Mouse (Mus musculus) heart, embryonic 10.5 days (tissue): ENCODE results near the gene Lancl1. TPM values are rescaled to one million over a fixed set of nuclear protein-coding genes. Genes with fewer than 3 reads are reported as not detected.

ENCODE experiments used
- DNase-seq: peaks from one replicate; pipeline ENCODE4 v3.0.0-alpha.2; 2017; ENCODE audit warnings: low spot score
- H3K27ac ChIP-seq: fragments of 300-500 bp; sonication (generic); 2 replicates; pipeline ENCODE4 v1.5.1; 2016; ENCODE audit warnings: mild to moderate bottlenecking
- H3K27me3 ChIP-seq: fragments of 300-500 bp; sonication (generic); 2 replicates; pipeline ENCODE4 v1.6.1; 2016; ENCODE audit warnings: mild to moderate bottlenecking; ENCODE audit not compliant: poor library complexity, insufficient read depth, severe bottlenecking
- H3K36me3 ChIP-seq: fragments of 300-500 bp; sonication (generic); 2 replicates; pipeline ENCODE4 v1.6.1; 2016; ENCODE audit warnings: mild to moderate bottlenecking, moderate library complexity
- H3K4me1 ChIP-seq: fragments of 300-500 bp; sonication (generic); 2 replicates; pipeline ENCODE4 v1.6.1; 2016; ENCODE audit warnings: mild to moderate bottlenecking
- H3K4me3 ChIP-seq: fragments of 300-500 bp; sonication (generic); 2 replicates; pipeline ENCODE4 v1.5.1; 2016; ENCODE audit warnings: mild to moderate bottlenecking, moderate library complexity
- H3K9me3 ChIP-seq: fragments of 300-500 bp; sonication (generic); 2 replicates; pipeline ENCODE4 v1.6.1; 2016; ENCODE audit warnings: mild to moderate bottlenecking, moderate library complexity
- WGBS: fragments of 180-500 bp; shearing (Covaris S2); methylation state at CpG from one replicate; pipeline ENCODE4 v1.1.7; 2016; 5-methylcytosine and 5-hydroxymethylcytosine counted together
- polyA plus RNA-seq: library from polyadenylated mRNA; unstranded; fragments of >200 nt; fragmentation: Nextera tagmentation; extraction: Ambion mirVana; gene quantifications from 2 replicates; pipeline ENCODE4 v1.2.1, GENCODE M21; 2016

Lancl1 gene
- polyA plus RNA-seq, 1 experiment from 2014 or later = 59.0 TPM

DNA sequence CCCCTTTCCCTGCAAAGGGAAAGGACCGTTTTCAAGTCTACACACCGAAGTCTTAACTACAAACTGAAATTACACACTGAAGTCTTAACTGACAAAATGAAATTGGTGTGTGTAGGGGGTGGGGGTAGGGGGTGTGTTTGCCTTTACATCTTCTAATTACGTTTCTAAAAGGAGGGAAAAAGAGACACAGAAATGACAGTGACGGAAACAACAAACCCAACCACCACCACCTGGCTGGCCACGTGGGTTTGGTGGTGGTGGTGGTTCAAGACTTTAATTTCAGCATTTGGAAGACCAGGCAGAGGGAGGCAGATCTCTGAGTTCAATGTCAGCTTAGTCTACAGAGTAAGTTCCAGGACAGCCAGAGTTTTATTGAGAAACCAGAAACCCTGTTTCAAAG is 411 bp upstream of the Lancl1 start:
- peak overlapping the region; percentile 87 for H3K27ac ChIP-seq
- 3% methylated on average over 5 of the region's 5 CpGs for WGBS
- no peak for DNase-seq

DNA sequence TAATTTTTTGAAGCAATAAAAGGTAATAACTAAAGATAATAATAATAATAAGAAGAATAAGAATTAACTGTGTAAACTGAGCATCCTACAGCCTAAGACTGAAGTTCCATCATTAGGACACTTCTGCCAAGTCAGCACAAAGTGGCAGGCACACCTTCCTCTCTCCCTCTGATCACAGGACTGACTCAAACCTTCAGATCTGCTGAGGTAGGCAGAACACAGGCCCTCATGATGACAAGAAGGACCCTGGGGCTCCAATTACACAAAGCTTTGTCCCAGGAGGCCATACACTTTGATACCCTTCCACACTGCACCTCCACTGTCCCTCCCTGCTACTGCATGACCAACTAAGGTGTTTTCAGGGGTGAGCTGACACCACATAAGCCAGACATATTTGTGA is 1.5 kb downstream of the Lancl1 start:
- DNase-seq = no peak
- no peaks in the 10 kb centered on the region for H3K9me3 ChIP-seq

More for the DNA sequence above, 411 bp upstream of the Lancl1 start:
- Histone ChIP-seq H3K36me3 (peaks cover 11% of the 10 kb centered on the region; the same call in 1 of the 2 replicates), H3K9me3 (no peaks in the 10 kb centered on the region), H3K4me1 (peaks cover 6% of the 10 kb centered on the region; the same call in 1 of the 2 replicates), H3K4me3 (peak overlapping the region; percentile 91), H3K27me3 (no peaks in the 10 kb centered on the region)

GRCm38 (mm10) chr1:67033278-67033677 is 5.4 kb downstream of the Lancl1 start:
- Histone ChIP-seq H3K27me3 (no peaks in the 10 kb centered on the region), H3K27ac (no peak overlapping the region), H3K9me3 (no peaks in the 10 kb centered on the region), H3K4me1 (peaks cover 6% of the 10 kb centered on the region; the same call in 1 of the 2 replicates), H3K4me3 (no peak overlapping the region), H3K36me3 (peaks cover 47% of the 10 kb centered on the region)
- WGBS = 82% methylated on average over 7 of the region's 7 CpGs
- no peak for DNase-seq

More for the DNA sequence above, 1.5 kb downstream of the Lancl1 start:
- H3K27ac ChIP-seq = no peak overlapping the region
- H3K36me3 ChIP-seq = peaks cover 29% of the 10 kb centered on the region; the same call in 1 of the 2 replicates
- no peaks in the 10 kb centered on the region for H3K27me3 ChIP-seq
- H3K4me1 ChIP-seq = peaks cover 6% of the 10 kb centered on the region; the same call in 1 of the 2 replicates
- H3K4me3 ChIP-seq = no peak overlapping the region

- Histone ChIP-seq H3K4me1 (no peaks in the 10 kb centered on the region), H3K36me3 (peaks cover 30% of the 10 kb centered on the region), H3K27me3 (no peaks in the 10 kb centered on the region), H3K4me3 (no peak overlapping the region), H3K9me3 (no peaks in the 10 kb centered on the region), H3K27ac (no peak overlapping the region)
- DNase-seq = no peak
- 81% methylated on average over 6 of the region's 6 CpGs for WGBS
Observed at GRCm38 (mm10) chr1:67026927-67027511, 11.7 kb downstream of the Lancl1 start.

GRCm38 (mm10) chr1:67026142-67026541 is 12.5 kb downstream of the Lancl1 start:
- Histone ChIP-seq H3K27ac (no peak overlapping the region), H3K4me3 (no peak overlapping the region), H3K36me3 (peaks cover 29% of the 10 kb centered on the region), H3K27me3 (no peaks in the 10 kb centered on the region), H3K9me3 (no peaks in the 10 kb centered on the region), H3K4me1 (no peaks in the 10 kb centered on the region)
- WGBS = 86% methylated on average over 2 of the region's 2 CpGs
- no peak for DNase-seq

DNA sequence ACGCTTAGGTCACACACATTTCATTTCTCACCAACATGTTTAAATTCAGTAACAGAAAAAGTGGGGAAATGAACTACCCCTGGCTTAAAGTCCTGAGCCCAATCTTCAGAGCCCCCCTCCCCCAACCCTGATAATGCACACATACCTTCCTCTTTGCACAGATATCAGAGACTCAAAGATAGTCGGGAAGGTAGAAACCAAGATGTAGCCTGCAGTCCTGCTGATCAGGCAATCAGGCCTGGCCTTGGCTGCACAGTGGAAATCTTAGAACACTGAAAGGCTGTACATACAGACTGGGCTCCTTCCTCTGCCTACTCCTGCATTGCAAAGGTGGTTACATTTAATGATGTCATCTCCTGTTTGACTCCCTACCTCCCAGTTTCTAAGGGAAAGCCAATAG is 15.9 kb downstream of the Lancl1 start:
- Histone ChIP-seq H3K4me3 (no peak overlapping the region), H3K36me3 (peaks cover 24% of the 10 kb centered on the region), H3K27ac (no peak overlapping the region), H3K4me1 (no peaks in the 10 kb centered on the region), H3K27me3 (no peaks in the 10 kb centered on the region), H3K9me3 (no peaks in the 10 kb centered on the region)
- DNase-seq = no peak
- WGBS = 72% methylated on average over 2 of the region's 2 CpGs

DNA sequence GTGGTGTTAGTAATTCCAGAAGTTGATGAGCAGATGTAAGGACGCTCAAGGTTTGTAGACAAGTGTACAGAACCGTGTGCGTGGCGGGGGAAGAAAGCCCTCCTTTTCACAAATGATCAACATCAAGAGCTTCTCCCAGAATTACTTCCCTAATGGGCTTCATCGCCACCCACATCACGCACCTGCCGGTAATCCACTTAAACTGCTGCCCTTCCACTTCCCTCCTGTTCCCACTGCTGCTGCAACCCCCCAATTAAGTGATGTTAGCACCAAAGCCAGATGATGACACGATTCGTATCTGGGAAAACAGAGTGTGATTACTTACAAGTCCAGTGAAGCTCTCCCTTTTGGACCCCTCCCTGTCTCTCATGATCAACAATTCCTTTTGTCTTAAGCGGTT is 16.6 kb downstream of the Lancl1 start:
- Histone ChIP-seq H3K4me1 (no peaks in the 10 kb centered on the region), H3K27ac (no peak overlapping the region), H3K27me3 (no peaks in the 10 kb centered on the region), H3K4me3 (no peak overlapping the region), H3K36me3 (peaks cover 24% of the 10 kb centered on the region), H3K9me3 (no peaks in the 10 kb centered on the region)
- 92% methylated on average over 10 of the region's 10 CpGs for WGBS
- no peak for DNase-seq

- Histone ChIP-seq H3K4me1 (no peaks in the 10 kb centered on the region), H3K27me3 (no peaks in the 10 kb centered on the region), H3K27ac (no peak overlapping the region), H3K4me3 (no peak overlapping the region), H3K36me3 (peaks cover 23% of the 10 kb centered on the region), H3K9me3 (no peaks in the 10 kb centered on the region)
- no peak for DNase-seq
- WGBS = 85% methylated on average over 13 of the region's 13 CpGs
Observed at GRCm38 (mm10) chr1:67020637-67021161, 18.0 kb downstream of the Lancl1 start.

- H3K4me1 ChIP-seq = no peaks in the 10 kb centered on the region
- peaks cover 12% of the 10 kb centered on the region for H3K36me3 ChIP-seq
- no peak overlapping the region for H3K27ac ChIP-seq
- 91% methylated on average over 13 of the region's 13 CpGs for WGBS
- H3K27me3 ChIP-seq = no peaks in the 10 kb centered on the region
- no peak for DNase-seq
- no peak overlapping the region for H3K4me3 ChIP-seq
- no peaks in the 10 kb centered on the region for H3K9me3 ChIP-seq
Observed at GRCm38 (mm10) chr1:67017101-67017870, 21.4 kb downstream of the Lancl1 start.

DNA sequence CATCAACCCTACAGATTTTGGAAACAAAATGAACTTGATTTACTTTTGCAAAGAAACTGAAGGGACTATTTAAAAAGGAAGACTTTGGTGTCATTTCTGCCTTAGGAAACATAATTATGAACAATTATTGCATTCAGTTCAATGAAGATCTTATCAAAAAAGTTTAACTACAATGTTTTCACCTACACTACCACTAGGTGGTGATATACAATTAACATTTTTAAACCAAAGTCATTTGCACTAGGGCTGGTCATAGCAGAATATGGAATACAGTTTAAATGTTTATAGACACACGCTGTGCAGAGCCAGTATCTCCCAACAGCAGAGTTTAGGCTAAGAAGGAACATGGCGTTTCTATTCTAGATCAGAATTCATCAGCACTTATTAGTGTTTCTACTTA is 24.5 kb downstream of the Lancl1 start:
- H3K36me3 ChIP-seq = no peaks in the 10 kb centered on the region
- no peaks in the 10 kb centered on the region for H3K9me3 ChIP-seq
- H3K4me3 ChIP-seq = no peak overlapping the region
- H3K27ac ChIP-seq = no peak overlapping the region
- 76% methylated on average over 2 of the region's 2 CpGs for WGBS
- no peaks in the 10 kb centered on the region for H3K27me3 ChIP-seq
- DNase-seq = no peak
- H3K4me1 ChIP-seq = no peaks in the 10 kb centered on the region

GRCm38 (mm10) chr1:67010520-67010919 is 28.2 kb downstream of the Lancl1 start:
- no peak for DNase-seq
- WGBS = 95% methylated on average over 3 of the region's 3 CpGs
- Histone ChIP-seq H3K27ac (no peak overlapping the region), H3K4me3 (no peak overlapping the region), H3K4me1 (no peaks in the 10 kb centered on the region), H3K27me3 (no peaks in the 10 kb centered on the region), H3K9me3 (no peaks in the 10 kb centered on the region), H3K36me3 (peaks cover 13% of the 10 kb centered on the region; the same call in 1 of the 2 replicates)

DNA sequence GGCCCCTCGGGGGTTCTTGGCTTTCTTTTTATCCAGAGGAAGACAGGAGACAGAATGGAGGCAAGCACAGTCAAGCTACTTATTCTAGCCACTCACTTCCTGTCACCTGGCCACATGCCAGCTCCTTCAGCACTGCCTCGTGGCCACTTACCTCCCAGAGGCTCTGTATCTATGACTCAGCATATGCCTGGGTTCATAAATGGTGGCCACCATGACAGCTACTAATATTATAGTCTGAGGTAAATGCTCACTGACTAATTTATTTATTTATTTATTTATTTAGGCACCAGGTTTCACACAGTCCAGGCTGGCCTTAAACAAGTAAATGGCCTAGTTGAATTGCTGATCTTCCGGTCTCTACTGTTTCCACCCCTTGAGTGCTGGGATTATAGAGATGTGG is 35.0 kb downstream of the Lancl1 start:
- H3K4me1 ChIP-seq = peaks cover 6% of the 10 kb centered on the region; the same call in 1 of the 2 replicates
- H3K27me3 ChIP-seq = no peaks in the 10 kb centered on the region
- H3K4me3 ChIP-seq = no peak overlapping the region
- H3K27ac ChIP-seq = no peak overlapping the region
- no peak for DNase-seq
- no peaks in the 10 kb centered on the region for H3K9me3 ChIP-seq
- peaks cover 31% of the 10 kb centered on the region for H3K36me3 ChIP-seq
- 59% methylated on average over 3 of the region's 3 CpGs for WGBS

DNA sequence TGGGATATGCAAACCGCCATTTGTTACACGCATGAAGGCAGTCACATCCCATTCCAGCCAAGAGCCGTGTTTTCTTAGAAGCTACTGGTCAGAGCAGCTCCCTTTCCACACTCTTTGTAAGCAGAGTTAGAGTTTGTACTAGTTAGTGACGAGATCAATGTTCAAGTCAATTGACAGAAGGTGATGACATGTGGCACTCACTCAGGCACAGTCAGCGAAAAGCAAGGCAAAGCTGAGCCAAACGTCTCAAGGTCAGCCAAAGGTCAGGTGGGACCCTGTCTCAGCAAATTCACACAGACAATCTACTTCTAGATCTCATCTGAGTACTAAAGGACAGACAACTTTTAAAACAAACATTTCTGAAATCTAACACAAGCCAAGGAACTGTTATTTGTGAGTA is 36.4 kb downstream of the Lancl1 start:
- Histone ChIP-seq H3K4me1 (peaks cover 6% of the 10 kb centered on the region; the same call in 1 of the 2 replicates), H3K9me3 (no peaks in the 10 kb centered on the region), H3K27ac (0 out of 2 replicates have a peak overlapping the region, but pooled peaks have one; percentile 29), H3K27me3 (no peaks in the 10 kb centered on the region), H3K4me3 (no peak overlapping the region), H3K36me3 (peaks cover 31% of the 10 kb centered on the region)
- 52% methylated on average over 6 of the region's 6 CpGs for WGBS
- DNase-seq = no peak
